Mouse (Mus musculus): ENCODE measurements around the gene Foxn1. TPM values are rescaled to one million over a fixed set of nuclear protein-coding genes. Genes with fewer than 3 reads are reported as not detected.

Gene Foxn1
- polyA plus RNA-seq, 1 experiment from 2014 or later: 1.9 TPM

GRCm38 (mm10) chr11:78420263-78420889 is 34.0 kb upstream of the Foxn1 start:
- no peak for ATAC-seq (ENCODE audit: borderline replicate concordance, extremely low read depth, low FRiP score, low TSS enrichment)
- Histone ChIP-seq H3K4me2 (no peak overlapping the region), H3K4me1 (peaks cover 13% of the 10 kb centered on the region; the same call in 1 of the 2 replicates), H3K9me3 (no peaks in the 10 kb centered on the region), H3K4me3 (no peak overlapping the region), H3K27ac (no peak overlapping the region), H3K9ac (no peak overlapping the region), H3K36me3 (no peaks in the 10 kb centered on the region), H3K27me3 (peaks cover 12% of the 10 kb centered on the region; the same call in 1 of the 2 replicates)
- 43% methylated on average over 12 of the region's 12 CpGs for WGBS

GRCm38 (mm10) chr11:78416854-78417253 is 30.5 kb upstream of the Foxn1 start:
- H3K27me3 ChIP-seq: peaks cover 3% of the 10 kb centered on the region; the same call in 1 of the 2 replicates
- 68% methylated on average over 6 of the region's 6 CpGs for WGBS
- no peaks in the 10 kb centered on the region for H3K9me3 ChIP-seq
- no peak overlapping the region for H3K4me2 ChIP-seq
- H3K9ac ChIP-seq: no peak overlapping the region
- H3K27ac ChIP-seq: no peak overlapping the region
- ATAC-seq (ENCODE audit: borderline replicate concordance, extremely low read depth, low FRiP score, low TSS enrichment): no peak
- H3K4me1 ChIP-seq: 0 out of 2 replicates have a peak, but pooled peaks cover 6% of the 10 kb centered on the region
- H3K36me3 ChIP-seq: no peaks in the 10 kb centered on the region
- no peak overlapping the region for H3K4me3 ChIP-seq

- 64% methylated on average over 6 of the region's 6 CpGs for WGBS
These were observed 26.5 kb upstream of the Foxn1 start for GRCm38 (mm10) chr11:78412861-78413260.

GRCm38 (mm10) chr11:78412324-78412850 is 26.0 kb upstream of the Foxn1 start:
- Histone ChIP-seq H3K27ac (no peak overlapping the region), H3K4me3 (no peak overlapping the region), H3K27me3 (no peaks in the 10 kb centered on the region), H3K9me3 (no peaks in the 10 kb centered on the region), H3K4me2 (no peak overlapping the region), H3K4me1 (0 out of 2 replicates have a peak, but pooled peaks cover 4% of the 10 kb centered on the region), H3K9ac (no peak overlapping the region), H3K36me3 (no peaks in the 10 kb centered on the region)
- no peak for ATAC-seq (ENCODE audit: borderline replicate concordance, extremely low read depth, low FRiP score, low TSS enrichment)
- WGBS: 69% methylated on average over 6 of the region's 6 CpGs

More at GRCm38 (mm10) chr11:78412861-78413260, 26.5 kb upstream of the Foxn1 start:
- Histone ChIP-seq H3K27ac (no peak overlapping the region), H3K4me3 (no peak overlapping the region), H3K4me1 (0 out of 2 replicates have a peak, but pooled peaks cover 4% of the 10 kb centered on the region), H3K9ac (no peak overlapping the region), H3K36me3 (no peaks in the 10 kb centered on the region), H3K9me3 (no peaks in the 10 kb centered on the region), H3K4me2 (no peak overlapping the region), H3K27me3 (no peaks in the 10 kb centered on the region)
- no peak for ATAC-seq (ENCODE audit: borderline replicate concordance, extremely low read depth, low FRiP score, low TSS enrichment)

GRCm38 (mm10) chr11:78411606-78412323 is 25.4 kb upstream of the Foxn1 start:
- no peak for ATAC-seq (ENCODE audit: borderline replicate concordance, extremely low read depth, low FRiP score, low TSS enrichment)
- WGBS: 70% methylated on average over 11 of the region's 11 CpGs
- 0 out of 2 replicates have a peak, but pooled peaks cover 4% of the 10 kb centered on the region for H3K4me1 ChIP-seq
- H3K27me3 ChIP-seq: no peaks in the 10 kb centered on the region
- no peak overlapping the region for H3K27ac ChIP-seq
- no peak overlapping the region for H3K4me2 ChIP-seq
- H3K36me3 ChIP-seq: no peaks in the 10 kb centered on the region
- no peak overlapping the region for H3K4me3 ChIP-seq
- H3K9ac ChIP-seq: no peak overlapping the region
- H3K9me3 ChIP-seq: no peaks in the 10 kb centered on the region

- Histone ChIP-seq H3K4me2 (no peak overlapping the region), H3K9ac (no peak overlapping the region), H3K36me3 (no peaks in the 10 kb centered on the region), H3K4me3 (no peak overlapping the region), H3K9me3 (no peaks in the 10 kb centered on the region), H3K27ac (peak overlapping the region; percentile 76), H3K4me1 (0 out of 2 replicates have a peak, but pooled peaks cover 4% of the 10 kb centered on the region), H3K27me3 (no peaks in the 10 kb centered on the region)
- peak; percentile 72 for ATAC-seq (ENCODE audit: borderline replicate concordance, extremely low read depth, low FRiP score, low TSS enrichment)
- WGBS: 43% methylated on average over 9 of the region's 9 CpGs
These were observed 22.2 kb upstream of the Foxn1 start for GRCm38 (mm10) chr11:78408256-78409240.

GRCm38 (mm10) chr11:78402062-78402461 is 15.7 kb upstream of the Foxn1 start:
- no peaks in the 10 kb centered on the region for H3K9me3 ChIP-seq
- ATAC-seq (ENCODE audit: borderline replicate concordance, extremely low read depth, low FRiP score, low TSS enrichment): no peak
- 61% methylated on average over 6 of the region's 6 CpGs for WGBS

GRCm38 (mm10) chr11:78401469-78401868 is 15.1 kb upstream of the Foxn1 start:
- Histone ChIP-seq H3K4me2 (no peak overlapping the region), H3K4me1 (peaks cover 11% of the 10 kb centered on the region; the same call in 1 of the 2 replicates), H3K27me3 (no peaks in the 10 kb centered on the region; the same call in 1 of the 2 replicates), H3K36me3 (no peaks in the 10 kb centered on the region), H3K9ac (no peak overlapping the region), H3K9me3 (no peaks in the 10 kb centered on the region), H3K4me3 (no peak overlapping the region), H3K27ac (no peak overlapping the region)
- ATAC-seq (ENCODE audit: borderline replicate concordance, extremely low read depth, low FRiP score, low TSS enrichment): no peak
- WGBS: 67% methylated on average over 3 of the region's 3 CpGs

More at GRCm38 (mm10) chr11:78402062-78402461, 15.7 kb upstream of the Foxn1 start:
- Histone ChIP-seq H3K4me1 (peaks cover 5% of the 10 kb centered on the region; the same call in 1 of the 2 replicates), H3K27ac (no peak overlapping the region), H3K4me3 (no peak overlapping the region), H3K9ac (no peak overlapping the region), H3K27me3 (no peaks in the 10 kb centered on the region; the same call in 1 of the 2 replicates), H3K4me2 (no peak overlapping the region), H3K36me3 (no peaks in the 10 kb centered on the region)

GRCm38 (mm10) chr11:78400936-78401335 is 14.6 kb upstream of the Foxn1 start:
- H3K27me3 ChIP-seq: no peaks in the 10 kb centered on the region; the same call in 1 of the 2 replicates
- ATAC-seq (ENCODE audit: borderline replicate concordance, extremely low read depth, low FRiP score, low TSS enrichment): no peak

GRCm38 (mm10) chr11:78399680-78400079 is 13.3 kb upstream of the Foxn1 start:
- Histone ChIP-seq H3K36me3 (no peaks in the 10 kb centered on the region), H3K9me3 (no peaks in the 10 kb centered on the region), H3K27me3 (no peaks in the 10 kb centered on the region; the same call in 1 of the 2 replicates), H3K4me2 (no peak overlapping the region), H3K9ac (no peak overlapping the region), H3K27ac (no peak overlapping the region), H3K4me1 (peaks cover 11% of the 10 kb centered on the region; the same call in 1 of the 2 replicates), H3K4me3 (no peak overlapping the region)
- no peak for ATAC-seq (ENCODE audit: borderline replicate concordance, extremely low read depth, low FRiP score, low TSS enrichment)
- WGBS: 14% methylated on average over 8 of the region's 8 CpGs

More at GRCm38 (mm10) chr11:78400936-78401335, 14.6 kb upstream of the Foxn1 start:
- Histone ChIP-seq H3K36me3 (no peaks in the 10 kb centered on the region), H3K9me3 (no peaks in the 10 kb centered on the region), H3K4me1 (peaks cover 11% of the 10 kb centered on the region; the same call in 1 of the 2 replicates), H3K9ac (no peak overlapping the region), H3K4me2 (no peak overlapping the region), H3K4me3 (no peak overlapping the region), H3K27ac (no peak overlapping the region)
- WGBS: 64% methylated on average over 3 of the region's 3 CpGs

GRCm38 (mm10) chr11:78398212-78398611 is 11.9 kb upstream of the Foxn1 start:
- H3K4me3 ChIP-seq: no peak overlapping the region
- no peaks in the 10 kb centered on the region for H3K9me3 ChIP-seq
- 75% methylated on average over 6 of the region's 6 CpGs for WGBS
- H3K36me3 ChIP-seq: no peaks in the 10 kb centered on the region
- peaks cover 11% of the 10 kb centered on the region; the same call in 1 of the 2 replicates for H3K4me1 ChIP-seq
- no peak for ATAC-seq (ENCODE audit: borderline replicate concordance, extremely low read depth, low FRiP score, low TSS enrichment)
- no peaks in the 10 kb centered on the region; the same call in 1 of the 2 replicates for H3K27me3 ChIP-seq
- H3K9ac ChIP-seq: no peak overlapping the region
- H3K27ac ChIP-seq: no peak overlapping the region
- no peak overlapping the region for H3K4me2 ChIP-seq

Measured in lung, embryonic 15.5 days (tissue).